Mouse (Mus musculus): ENCODE data around the gene Hist1h2bk. TPM values are rescaled to one million over a fixed set of nuclear protein-coding genes. Genes with fewer than 3 reads are reported as not detected.
"Not testable (repeated sequence)": the region's sequence is repeated elsewhere in the genome, so short reads cannot be mapped to it uniquely, and the experiment has no call there.

Gene Hist1h2bk
- polyA plus RNA-seq, 1 experiment from 2014 or later = not detected

- Histone ChIP-seq H3K4me3 (ENCODE audit: inconsistent target) (peak within 1 kb of the TSS; percentile 29), H3K27ac (peak within 1 kb of the TSS; percentile 85)
- WGBS (ENCODE audit: missing documents) = 0% methylated on average over 19 of the region's 27 CpGs
- H3K36me3 ChIP-seq (ENCODE audit: inconsistent target); H3K79me2 ChIP-seq (ENCODE audit: inconsistent target): not testable (repeated sequence)
Measured at GRCm38 (mm10) chr13:22041142-22041536, 5.5 kb downstream of the Hist1h2bk start, which contains the start of gene Hist1h4i. Gene Hist1h4i, minus strand, starts transcription at chr13:22041362.

GRCm38 (mm10) chr13:22041651-22042567 is 6.2 kb downstream of the Hist1h2bk start:
- Histone ChIP-seq H3K4me3 (ENCODE audit: inconsistent target) (peak overlapping the region; percentile 29), H3K79me2 (ENCODE audit: inconsistent target) (no peaks in the 10 kb centered on the region), H3K27ac (peak overlapping the region; percentile 85), H3K36me3 (ENCODE audit: inconsistent target) (no peaks in the 10 kb centered on the region)
- 13% methylated on average over 11 of the region's 13 CpGs for WGBS (ENCODE audit: missing documents)

DNA sequence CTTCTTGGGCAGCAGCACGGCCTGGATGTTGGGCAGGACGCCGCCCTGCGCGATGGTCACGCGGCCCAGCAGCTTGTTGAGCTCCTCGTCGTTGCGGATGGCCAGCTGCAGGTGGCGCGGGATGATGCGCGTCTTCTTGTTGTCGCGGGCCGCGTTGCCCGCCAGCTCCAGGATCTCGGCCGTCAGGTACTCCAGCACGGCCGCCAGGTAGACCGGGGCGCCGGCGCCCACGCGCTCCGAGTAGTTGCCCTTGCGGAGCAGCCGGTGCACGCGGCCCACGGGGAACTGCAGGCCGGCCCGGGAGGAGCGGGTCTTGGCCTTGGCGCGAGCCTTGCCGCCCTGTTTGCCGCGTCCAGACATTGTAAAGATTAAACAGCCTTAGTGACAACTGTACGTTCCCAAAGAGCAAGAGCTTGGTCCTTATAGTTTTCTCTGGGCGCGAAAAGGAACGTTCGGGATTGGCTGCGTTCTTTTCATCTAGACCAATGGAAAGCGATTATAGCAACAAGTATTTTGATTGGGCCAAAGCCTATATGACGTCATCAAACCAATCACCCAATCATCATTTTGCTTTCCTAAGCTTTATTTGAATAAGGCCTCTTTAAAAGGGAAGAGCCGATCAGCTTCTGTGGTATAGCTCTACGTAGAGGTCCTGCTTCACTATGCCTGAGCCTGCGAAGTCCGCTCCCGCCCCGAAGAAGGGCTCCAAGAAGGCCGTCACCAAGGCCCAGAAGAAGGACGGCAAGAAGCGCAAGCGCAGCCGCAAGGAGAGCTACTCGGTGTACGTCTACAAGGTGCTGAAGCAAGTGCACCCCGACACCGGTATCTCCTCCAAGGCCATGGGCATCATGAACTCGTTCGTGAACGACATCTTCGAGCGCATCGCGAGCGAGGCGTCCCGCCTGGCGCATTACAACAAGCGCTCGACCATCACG is 7.2 kb downstream of the Hist1h2bk start, which contains the start of the genes Hist1h2ag and Hist1h2bj:
TSS of gene Hist1h2ag (minus strand) at position 377 of the 935 bp plus-strand sequence.
TSS of gene Hist1h2bj (plus strand) at position 647 of the 935 bp plus-strand sequence.
- Histone ChIP-seq H3K4me3 (ENCODE audit: inconsistent target) (peak within 1 kb of the TSS; percentile 29), H3K27ac (peak within 1 kb of the TSS; percentile 85)
- not testable (repeated sequence) for H3K36me3 ChIP-seq (ENCODE audit: inconsistent target); H3K79me2 ChIP-seq (ENCODE audit: inconsistent target)
- 2% methylated on average over 15 of the region's 80 CpGs for WGBS (ENCODE audit: missing documents)

- Histone ChIP-seq H3K79me2 (ENCODE audit: inconsistent target) (no peaks in the 10 kb centered on the region), H3K36me3 (ENCODE audit: inconsistent target) (no peaks in the 10 kb centered on the region), H3K27ac (peak overlapping the region; percentile 17; the same call in 1 of the 2 replicates), H3K4me3 (ENCODE audit: inconsistent target) (peak overlapping the region; percentile 7; the same call in 1 of the 2 replicates)
- WGBS (ENCODE audit: missing documents) = 5% methylated on average over 6 of the region's 14 CpGs
Measured at GRCm38 (mm10) chr13:22043503-22044431, 8.1 kb downstream of the Hist1h2bk start.

DNA sequence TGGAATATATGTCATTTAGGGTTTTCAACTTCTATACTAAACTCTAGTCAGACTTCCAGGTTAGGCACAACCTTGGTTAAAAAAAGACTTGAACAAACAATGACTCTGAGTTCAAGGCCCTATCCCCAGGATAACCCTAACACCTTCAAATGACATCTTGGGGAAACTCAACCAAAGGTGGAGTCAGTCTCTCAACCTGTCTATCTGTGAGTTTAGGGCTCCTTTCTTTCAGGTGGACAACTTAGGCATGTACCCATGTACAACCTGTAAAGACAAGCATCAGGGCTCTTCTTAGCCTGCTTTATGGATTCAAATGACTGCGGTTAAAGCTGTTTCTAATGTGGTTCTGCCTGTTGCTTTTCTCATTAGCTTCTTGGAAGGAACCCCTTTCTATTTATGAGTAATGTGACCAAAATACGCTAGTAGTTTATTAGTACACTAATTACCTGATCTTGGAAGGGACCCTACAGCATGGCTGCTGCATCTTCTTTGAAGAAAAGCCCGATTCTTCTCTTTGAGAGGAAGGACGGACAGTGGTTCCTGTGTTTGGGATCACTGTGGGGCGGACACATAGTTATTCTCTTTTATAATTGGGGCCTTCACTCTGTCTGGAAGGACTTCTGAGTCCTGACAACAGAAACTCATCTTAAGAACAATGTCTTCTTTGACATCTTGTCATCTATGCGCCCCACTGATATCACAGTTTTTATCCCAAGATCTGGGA is 8.9 kb downstream of the Hist1h2bk start:
- H3K27ac ChIP-seq = no peak overlapping the region
- no peaks in the 10 kb centered on the region for H3K79me2 ChIP-seq (ENCODE audit: inconsistent target)
- 88% methylated on average over 6 of the region's 6 CpGs for WGBS (ENCODE audit: missing documents)
- H3K36me3 ChIP-seq (ENCODE audit: inconsistent target) = no peaks in the 10 kb centered on the region
- H3K4me3 ChIP-seq (ENCODE audit: inconsistent target) = no peak overlapping the region

DNA sequence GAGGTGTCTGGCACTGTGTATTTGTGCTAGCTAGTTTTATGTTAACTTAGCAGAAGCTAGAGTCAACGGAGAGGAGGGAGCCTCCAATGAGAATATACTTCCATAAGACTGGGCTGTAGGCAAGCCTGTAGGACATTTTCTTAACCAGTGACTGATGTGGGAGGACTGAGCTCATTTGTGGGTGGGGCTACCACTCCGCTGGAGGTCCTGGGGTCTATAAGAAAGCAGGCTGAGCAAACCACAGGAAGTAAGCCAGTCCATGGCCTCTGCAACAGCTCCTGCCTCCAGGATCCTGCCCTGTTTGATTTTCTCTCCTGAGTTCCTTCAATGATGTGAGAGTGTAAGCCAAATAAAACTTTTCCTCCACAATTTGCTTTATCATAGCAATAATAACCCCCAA is 9.6 kb downstream of the Hist1h2bk start:
- H3K79me2 ChIP-seq (ENCODE audit: inconsistent target) = no peaks in the 10 kb centered on the region
- no peak overlapping the region for H3K27ac ChIP-seq
- WGBS (ENCODE audit: missing documents) = 45% methylated on average over 2 of the region's 2 CpGs
- H3K36me3 ChIP-seq (ENCODE audit: inconsistent target) = no peaks in the 10 kb centered on the region
- H3K4me3 ChIP-seq (ENCODE audit: inconsistent target) = no peak overlapping the region

GRCm38 (mm10) chr13:22049041-22049440 is 13.4 kb downstream of the Hist1h2bk start:
- Histone ChIP-seq H3K27ac (no peak overlapping the region), H3K36me3 (ENCODE audit: inconsistent target) (no peaks in the 10 kb centered on the region), H3K4me3 (ENCODE audit: inconsistent target) (no peak overlapping the region), H3K79me2 (ENCODE audit: inconsistent target) (no peaks in the 10 kb centered on the region)
- 82% methylated on average over 2 of the region's 2 CpGs for WGBS (ENCODE audit: missing documents)

GRCm38 (mm10) chr13:22049737-22050440 is 14.2 kb downstream of the Hist1h2bk start:
- 2% methylated on average over 14 of the region's 14 CpGs for WGBS (ENCODE audit: missing documents)
- peak overlapping the region; percentile 50 for H3K4me3 ChIP-seq (ENCODE audit: inconsistent target)
- peak overlapping the region; percentile 34; the same call in 1 of the 2 replicates for H3K27ac ChIP-seq
- no peaks in the 10 kb centered on the region for H3K36me3 ChIP-seq (ENCODE audit: inconsistent target)
- H3K79me2 ChIP-seq (ENCODE audit: inconsistent target) = no peaks in the 10 kb centered on the region

DNA sequence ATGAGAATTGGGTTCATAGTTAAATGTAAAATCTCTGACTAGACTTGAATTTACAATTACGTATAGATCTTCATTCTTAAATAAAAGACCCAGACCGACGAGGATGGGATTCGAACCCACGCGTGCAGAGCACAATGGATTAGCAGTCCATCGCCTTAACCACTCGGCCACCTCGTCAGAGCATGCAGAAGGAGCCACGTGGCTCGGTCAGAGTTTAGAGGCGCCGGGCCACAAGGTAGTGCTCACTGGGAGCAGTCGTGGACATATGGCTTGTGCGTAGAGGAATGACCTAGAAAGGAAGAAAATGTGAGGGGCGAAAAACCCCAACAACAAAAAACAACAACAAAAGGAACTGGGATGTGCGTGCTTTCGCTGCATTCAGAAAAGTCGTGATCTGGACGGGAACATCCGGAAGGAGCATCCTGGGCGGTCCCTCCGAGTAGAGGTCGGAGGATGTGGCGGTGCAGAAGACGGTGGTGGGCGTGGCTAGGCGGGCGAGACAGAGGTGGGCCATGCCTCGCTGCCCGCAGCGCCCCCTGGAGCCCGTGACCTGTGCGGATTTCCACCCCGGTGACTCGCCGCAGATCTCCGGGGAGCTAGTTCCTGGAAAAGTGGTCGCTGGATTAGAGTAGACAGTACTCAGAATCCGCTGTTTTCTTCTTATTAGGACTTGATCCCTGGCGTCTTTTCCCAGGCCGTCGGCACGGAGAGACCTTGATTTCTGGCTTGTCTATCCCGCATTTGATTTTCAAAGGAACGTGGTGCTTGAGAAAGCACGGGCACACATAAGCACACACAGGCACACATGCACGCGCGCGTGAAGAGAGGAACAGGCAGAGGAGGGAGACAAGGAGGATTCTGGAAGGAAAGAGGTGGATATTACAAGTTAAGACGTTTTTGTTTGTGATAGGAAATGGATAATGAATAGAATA is 15.2 kb downstream of the Hist1h2bk start:
- WGBS (ENCODE audit: missing documents) = under 1% methylated on average over 52 of the region's 52 CpGs
- no peaks in the 10 kb centered on the region for H3K79me2 ChIP-seq (ENCODE audit: inconsistent target)
- peak overlapping the region; percentile 51 for H3K27ac ChIP-seq
- H3K4me3 ChIP-seq (ENCODE audit: inconsistent target) = peak overlapping the region; percentile 50
- no peaks in the 10 kb centered on the region for H3K36me3 ChIP-seq (ENCODE audit: inconsistent target)

GRCm38 (mm10) chr13:22051523-22051859 is 15.8 kb downstream of the Hist1h2bk start:
- 24% methylated on average over 3 of the region's 5 CpGs for WGBS (ENCODE audit: missing documents)
- H3K27ac ChIP-seq = peak overlapping the region; percentile 51
- no peaks in the 10 kb centered on the region for H3K36me3 ChIP-seq (ENCODE audit: inconsistent target)
- H3K4me3 ChIP-seq (ENCODE audit: inconsistent target) = peak overlapping the region; percentile 50
- H3K79me2 ChIP-seq (ENCODE audit: inconsistent target) = no peaks in the 10 kb centered on the region

- 100% methylated on average over 1 of the region's 1 CpGs for WGBS (ENCODE audit: missing documents)
- H3K79me2 ChIP-seq (ENCODE audit: inconsistent target) = no peaks in the 10 kb centered on the region
Measured at GRCm38 (mm10) chr13:22053754-22054153, 18.1 kb downstream of the Hist1h2bk start.

GRCm38 (mm10) chr13:22061422-22061821 is 25.8 kb downstream of the Hist1h2bk start:
- no peaks in the 10 kb centered on the region for H3K36me3 ChIP-seq (ENCODE audit: inconsistent target)
- WGBS (ENCODE audit: missing documents) = 50% methylated on average over 1 of the region's 1 CpGs
- no peaks in the 10 kb centered on the region for H3K79me2 ChIP-seq (ENCODE audit: inconsistent target)
- no peak overlapping the region for H3K27ac ChIP-seq
- H3K4me3 ChIP-seq (ENCODE audit: inconsistent target) = no peak overlapping the region

More at GRCm38 (mm10) chr13:22053754-22054153, 18.1 kb downstream of the Hist1h2bk start:
- Histone ChIP-seq H3K4me3 (ENCODE audit: inconsistent target) (no peak overlapping the region), H3K27ac (no peak overlapping the region), H3K36me3 (ENCODE audit: inconsistent target) (no peaks in the 10 kb centered on the region)
